Mouse (Mus musculus): ENCODE measurements around the gene Adgrb2. TPM values are rescaled to one million over a fixed set of nuclear protein-coding genes. Genes with fewer than 3 reads are reported as not detected.

Adgrb2 gene
- total RNA-seq, 2 experiments from 2014 or later = not detected

DNA sequence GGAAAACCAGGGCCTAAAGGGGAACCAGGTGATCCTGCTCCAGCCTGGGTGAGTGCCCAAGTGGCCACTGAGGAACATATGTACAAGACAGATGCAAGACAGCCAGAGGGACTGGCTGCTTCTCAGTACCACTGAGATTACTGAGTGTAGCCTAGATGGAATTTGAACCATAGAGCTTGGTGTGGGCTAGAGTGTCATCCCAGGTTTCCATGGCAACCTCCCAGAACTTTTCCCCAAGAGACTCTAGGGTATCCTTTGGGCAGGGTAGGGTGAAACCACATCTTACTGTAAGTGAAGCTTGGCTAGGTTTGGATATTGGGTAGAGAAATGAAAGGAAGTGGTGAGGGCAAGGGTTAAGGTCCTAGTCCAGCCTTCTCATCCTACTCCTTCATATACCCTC lies 76.3 kb downstream of the Adgrb2 start:
- ATAC-seq (replicated peaks; ENCODE audit: low FRiP score, poor library complexity, severe bottlenecking) = no peak

DNA sequence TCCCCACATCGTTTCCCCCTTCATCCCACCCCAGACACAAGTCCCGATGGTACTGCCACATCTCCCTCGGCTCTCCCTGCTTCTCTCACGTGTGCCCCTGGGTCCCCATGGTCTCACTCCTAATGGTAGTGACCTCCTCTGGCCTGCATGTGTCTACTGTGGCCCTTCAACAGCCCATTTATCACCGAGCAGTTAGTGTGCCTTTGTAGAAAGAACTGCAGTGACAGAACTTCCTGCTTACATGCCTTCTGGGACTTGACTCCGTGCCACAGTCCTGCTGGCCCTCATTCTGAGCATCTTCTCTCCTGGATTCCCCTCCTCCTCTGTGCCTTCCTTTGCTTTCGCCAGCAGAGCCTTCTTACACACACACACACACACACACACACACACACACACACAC lies 78.5 kb downstream of the Adgrb2 start:
- ATAC-seq (replicated peaks; ENCODE audit: low FRiP score, poor library complexity, severe bottlenecking) = no peak

DNA sequence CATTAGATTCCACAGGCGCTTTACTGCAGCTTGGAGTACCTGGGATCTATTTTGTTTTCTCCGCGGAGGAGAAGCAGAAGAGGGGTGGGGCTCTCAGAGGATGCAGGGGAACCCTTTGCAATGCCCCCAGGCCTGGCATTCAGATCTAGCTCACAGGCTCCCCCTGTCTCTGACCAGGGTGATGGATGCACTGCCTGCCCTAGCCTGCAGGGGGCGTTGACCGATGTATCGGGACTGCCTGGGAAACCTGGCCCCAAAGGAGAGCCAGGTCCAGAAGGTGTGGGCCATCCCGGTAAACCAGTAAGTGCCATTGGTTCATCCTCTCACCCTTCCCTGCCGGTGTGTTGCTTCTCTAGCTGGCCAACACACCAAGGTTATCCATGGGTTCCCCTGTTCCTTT lies 82.1 kb downstream of the Adgrb2 start:
- ATAC-seq (replicated peaks; ENCODE audit: low FRiP score, poor library complexity, severe bottlenecking) = no peak

DNA sequence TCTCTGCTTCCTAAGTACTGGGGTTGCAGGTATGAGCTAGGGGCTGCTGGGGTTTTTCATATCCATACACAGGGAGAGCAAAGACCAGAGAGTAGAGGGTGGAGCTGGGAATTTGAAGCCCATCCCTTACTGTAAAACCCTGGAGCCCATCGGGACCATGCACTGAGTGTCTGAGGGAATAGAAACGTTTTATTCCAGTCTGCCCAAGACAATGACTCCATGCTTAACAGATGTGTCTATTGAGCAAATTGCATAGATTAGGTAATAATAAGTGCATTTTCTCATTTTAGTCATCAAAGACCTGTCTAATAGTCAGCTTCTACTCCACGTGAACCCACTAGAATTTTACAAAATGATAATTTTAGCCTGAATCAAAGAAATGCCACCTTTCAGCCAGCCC lies 85.9 kb downstream of the Adgrb2 start:
- ATAC-seq (replicated peaks; ENCODE audit: low FRiP score, poor library complexity, severe bottlenecking) = no peak

DNA sequence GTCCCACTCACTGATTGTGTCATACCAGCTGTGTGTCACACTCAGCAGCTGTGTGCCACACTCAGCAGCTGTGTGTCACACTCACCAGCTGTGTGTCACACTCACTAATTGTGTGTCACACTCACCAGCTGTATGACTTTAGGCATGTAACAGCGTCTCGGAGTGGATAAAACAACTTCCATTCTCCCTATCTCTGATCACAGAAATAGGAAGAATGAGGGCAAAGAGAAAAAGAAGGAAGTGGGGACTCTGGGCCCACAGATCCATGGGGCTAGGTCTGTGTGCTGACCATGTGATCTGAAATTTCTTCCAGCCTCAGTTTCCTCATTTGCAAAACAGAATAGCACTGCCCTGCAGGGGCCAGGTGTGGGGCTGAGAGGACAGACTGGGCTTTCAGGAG lies 87.1 kb downstream of the Adgrb2 start:
- ATAC-seq (replicated peaks; ENCODE audit: low FRiP score, poor library complexity, severe bottlenecking) = no peak

Other genes with a start within 250 kb of the Adgrb2 start
- gene Khdrbs1, start 242.6 kb upstream of the Adgrb2 start, total RNA-seq (2015; ENCODE audit: low replicate concordance) = 49.5 and 58.7 TPM in 2 replicates
- 40.4 and 57.1 TPM in 2 replicates for gene Khdrbs1, start 242.6 kb upstream of the Adgrb2 start, total RNA-seq (2017; ENCODE audit: low replicate concordance)
- 228 and 468 TPM in 2 replicates for gene Ptp4a2, start 173.7 kb upstream of the Adgrb2 start, total RNA-seq (2015; ENCODE audit: low replicate concordance)
- gene Ptp4a2, start 173.7 kb upstream of the Adgrb2 start, total RNA-seq (2017; ENCODE audit: low replicate concordance) = 166 and 170 TPM in 2 replicates
- 0.36 TPM in 1 of 2 replicates, not detected in the other for gene Spocd1, start 55.6 kb upstream of the Adgrb2 start, total RNA-seq (2015; ENCODE audit: low replicate concordance)
- gene Spocd1, start 55.6 kb upstream of the Adgrb2 start, total RNA-seq (2017; ENCODE audit: low replicate concordance) = not detected in 2 replicates
- gene Col16a1, start 63.0 kb downstream of the Adgrb2 start, total RNA-seq (2015; ENCODE audit: low replicate concordance) = 5.8 TPM in 1 of 2 replicates, not detected in the other
- gene Col16a1, start 63.0 kb downstream of the Adgrb2 start, total RNA-seq (2017; ENCODE audit: low replicate concordance) = not detected in 2 replicates
- 44.7 and 45.3 TPM in 2 replicates for gene Pef1, start 117.7 kb downstream of the Adgrb2 start, total RNA-seq (2015; ENCODE audit: low replicate concordance)
- gene Pef1, start 117.7 kb downstream of the Adgrb2 start, total RNA-seq (2017; ENCODE audit: low replicate concordance) = 8.9 and 10.3 TPM in 2 replicates
- not detected in 2 replicates for gene Hcrtr1, start 154.5 kb downstream of the Adgrb2 start, total RNA-seq (2015; ENCODE audit: low replicate concordance)
- not detected in 2 replicates for gene Hcrtr1, start 154.5 kb downstream of the Adgrb2 start, total RNA-seq (2017; ENCODE audit: low replicate concordance)
- gene Tinagl1, start 190.3 kb downstream of the Adgrb2 start, total RNA-seq (2015; ENCODE audit: low replicate concordance) = 199 and 217 TPM in 2 replicates
- 249 and 265 TPM in 2 replicates for gene Tinagl1, start 190.3 kb downstream of the Adgrb2 start, total RNA-seq (2017; ENCODE audit: low replicate concordance)
- gene Gm853, start 237.5 kb downstream of the Adgrb2 start, total RNA-seq (2015; ENCODE audit: low replicate concordance) = not detected in 2 replicates
- gene Gm853, start 237.5 kb downstream of the Adgrb2 start, total RNA-seq (2017; ENCODE audit: low replicate concordance) = not detected in 2 replicates